Mouse (Mus musculus) erythroblast, adult 5-6 weeks (primary cell): Measurements from ENCODE around the gene Psip1. TPM values are rescaled to one million over a fixed set of nuclear protein-coding genes. Genes with fewer than 3 reads are reported as not detected.
A peak's percentile ranks its signal among the peaks of the same experiment; 100 is the strongest.
"Not testable (repeated sequence)": the region's sequence is repeated elsewhere in the genome, so short reads cannot be mapped to it uniquely, and the experiment has no call there.

Experiments
- ATAC-seq: replicated peaks from 2 replicates; pipeline ENCODE4 v1.8.0; 2016; ENCODE audit warnings: moderate number of reproducible peaks, mild to moderate bottlenecking, moderate TSS enrichment, inconsistent platforms; ENCODE audit not compliant: poor library complexity, low FRiP score, severe bottlenecking
- total RNA-seq, 2 experiments: library from RNA; stranded (forward) in 1 of 2; stranded (reverse) in 1 of 2; fragments of 150-400 nt in 1 of 2; fragments of 200-764, 138-1000 nt in 1 of 2; gene quantifications; 2 replicates each; pipeline versions ENCODE4 v1.2.3 to v1.2.4; 2015 to 2017; ENCODE audit warnings: low replicate concordance in 2 of 2

The Psip1 gene
- total RNA-seq (2015; ENCODE audit: low replicate concordance) (52.1 and 60.8 TPM in 2 replicates), total RNA-seq (2017; ENCODE audit: low replicate concordance) (57.2 and 81.7 TPM in 2 replicates)

- peak; percentile 86 for ATAC-seq
Measured at GRCm38 (mm10) chr4:83486117-83486901, at the start of gene Psip1. TSS of gene Psip1 (minus strand) at chr4:83486459.

- ATAC-seq, result no peak
Measured at GRCm38 (mm10) chr4:83534024-83534423, 47.8 kb upstream of the Psip1 start.

DNA sequence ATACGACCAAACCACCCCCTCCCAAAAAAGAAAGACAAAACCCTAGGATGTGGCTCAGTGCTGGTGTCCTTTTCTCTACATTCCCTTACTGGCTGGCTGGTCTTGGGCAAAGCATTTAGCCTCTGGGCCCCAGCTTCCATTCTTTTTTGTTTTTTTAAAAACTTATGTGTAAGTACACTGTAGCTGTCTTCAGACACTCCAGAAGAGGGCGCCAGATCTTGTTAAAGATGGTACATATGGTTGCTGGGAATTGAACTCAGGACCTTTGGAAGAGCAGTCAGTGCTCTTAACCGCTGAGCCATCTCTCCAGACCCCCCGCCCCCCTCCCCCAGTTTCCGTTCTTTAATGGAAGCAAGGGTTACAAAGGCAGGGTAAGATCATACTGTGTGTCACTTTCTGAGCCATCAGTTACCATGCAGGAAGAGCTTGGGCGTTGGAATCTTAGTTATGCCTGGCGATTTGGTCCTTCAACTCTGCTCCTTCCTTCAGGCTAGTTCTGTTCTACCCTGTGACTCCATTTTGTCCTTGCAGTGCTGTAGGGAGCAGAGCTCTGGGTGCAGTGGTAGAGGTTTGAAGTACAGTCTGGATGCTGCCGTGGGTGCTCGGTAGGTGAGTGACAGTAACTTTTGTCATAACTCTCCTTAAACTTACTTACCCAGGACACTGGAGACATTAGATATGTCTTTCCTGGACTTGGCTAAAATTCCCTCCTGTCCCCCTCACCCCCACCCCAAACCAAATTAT lies 47.1 kb upstream of the Psip1 start:
- no peak for ATAC-seq

DNA sequence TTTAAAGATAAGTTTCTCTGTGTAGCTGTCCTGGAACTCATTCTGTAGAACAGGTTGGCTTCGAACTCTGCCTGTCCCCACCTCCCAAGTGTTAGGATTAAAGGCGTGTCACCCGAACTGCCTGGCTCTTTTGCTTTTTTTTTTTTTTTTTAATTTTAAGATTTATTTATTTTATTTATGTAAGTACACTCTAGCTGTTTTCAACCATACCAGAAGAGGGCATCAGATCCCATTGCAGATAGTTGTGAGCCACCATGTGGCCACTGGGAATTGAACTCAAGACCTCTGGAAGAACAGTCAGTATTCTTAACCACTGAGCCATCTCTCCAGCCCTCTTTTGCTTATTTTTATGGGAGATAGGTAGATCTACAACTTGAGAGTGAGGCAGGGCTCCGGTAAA lies 43.8 kb upstream of the Psip1 start:
- ATAC-seq, result not testable (repeated sequence)

DNA sequence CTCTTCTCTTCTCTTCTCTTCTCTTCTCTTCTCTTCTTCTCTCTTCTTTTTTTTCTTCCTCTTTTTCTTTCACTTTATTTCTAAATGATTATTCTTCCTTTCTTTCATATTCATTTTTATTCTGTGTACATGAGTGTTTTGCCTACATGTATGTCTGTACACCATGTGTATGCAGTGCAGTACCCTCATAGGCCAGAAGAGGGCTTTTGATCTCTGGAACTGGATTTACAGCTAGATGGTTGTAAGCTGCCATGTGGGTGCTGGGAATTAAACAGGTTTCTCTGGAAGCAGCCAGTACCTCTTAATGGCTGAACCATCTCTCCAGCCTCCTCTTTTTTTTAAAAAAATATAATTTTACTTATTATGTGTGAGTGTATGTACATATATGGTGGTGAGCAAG lies 41.7 kb upstream of the Psip1 start:
- ATAC-seq, result 0 out of 2 replicates have a peak, but pooled peaks have one; percentile 37

GRCm38 (mm10) chr4:83526988-83527334 lies 40.7 kb upstream of the Psip1 start:
- no peak for ATAC-seq

- ATAC-seq, result no peak
Measured at GRCm38 (mm10) chr4:83526270-83526987, 40.2 kb upstream of the Psip1 start.

DNA sequence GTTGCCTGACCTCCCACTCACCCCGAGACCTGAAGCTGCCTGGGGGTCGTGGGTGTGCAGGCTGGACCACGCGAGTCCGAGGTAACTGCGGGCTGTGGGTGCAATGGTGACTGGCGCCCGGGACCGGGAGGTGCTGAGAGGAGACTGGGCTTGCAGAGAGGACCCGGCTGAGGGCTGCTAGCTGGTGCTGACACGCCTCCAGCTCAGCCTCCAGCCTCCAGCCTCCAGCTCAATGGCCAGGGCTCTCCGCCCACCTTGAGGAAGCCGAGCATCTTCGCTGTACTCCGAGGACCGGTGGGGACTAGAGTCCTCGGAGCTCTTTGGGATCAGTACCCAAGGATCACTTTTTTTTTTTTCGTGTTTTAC lies 39.4 kb upstream of the Psip1 start:
- ATAC-seq, result peak; percentile 59

DNA sequence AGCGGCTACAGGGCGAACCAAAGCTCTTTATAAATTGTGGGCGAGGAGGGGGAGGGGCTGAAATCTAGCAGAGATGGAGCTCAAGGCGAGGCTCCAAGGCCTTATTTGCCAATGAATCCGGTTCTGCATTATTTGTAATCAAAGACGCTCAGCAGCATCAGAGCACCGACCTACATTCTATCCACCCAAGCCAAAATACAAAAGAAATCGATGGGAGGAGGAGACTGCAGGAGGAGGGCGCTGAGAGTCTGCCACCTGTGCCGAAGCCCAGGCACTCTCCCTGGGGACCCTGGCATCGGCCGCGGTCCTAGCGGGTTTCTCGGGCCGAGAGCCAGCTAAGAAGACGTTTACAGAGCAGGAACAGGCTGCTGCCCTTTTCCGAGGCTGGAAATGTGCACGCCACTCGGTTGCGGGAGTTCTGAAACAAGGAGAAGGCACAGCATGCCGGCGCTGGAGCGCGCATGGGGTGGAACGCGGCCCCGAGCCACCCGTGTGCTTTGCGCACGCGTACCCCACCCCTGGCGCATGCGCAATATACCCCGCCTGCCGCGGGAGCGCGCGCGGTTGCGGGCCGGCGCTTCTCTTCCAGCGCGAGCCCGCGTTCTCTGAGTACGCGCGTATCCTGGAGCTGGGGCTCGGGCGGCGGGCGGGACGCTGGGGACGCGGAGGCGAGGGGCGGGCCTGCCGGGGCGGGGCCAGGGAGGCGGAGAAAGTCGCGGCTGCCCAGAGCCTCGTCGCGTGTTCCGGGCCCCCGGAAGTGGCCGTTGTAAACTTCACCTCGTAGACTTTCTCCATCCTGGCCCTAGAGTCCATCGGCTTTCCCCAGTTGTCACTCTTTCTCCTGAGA lies 38.8 kb upstream of the Psip1 start, which contains the start of gene Ccdc171:
Gene Ccdc171 (plus strand): TSS at position 703 of the 847 bp plus-strand sequence.
- peak; percentile 86 for ATAC-seq

DNA sequence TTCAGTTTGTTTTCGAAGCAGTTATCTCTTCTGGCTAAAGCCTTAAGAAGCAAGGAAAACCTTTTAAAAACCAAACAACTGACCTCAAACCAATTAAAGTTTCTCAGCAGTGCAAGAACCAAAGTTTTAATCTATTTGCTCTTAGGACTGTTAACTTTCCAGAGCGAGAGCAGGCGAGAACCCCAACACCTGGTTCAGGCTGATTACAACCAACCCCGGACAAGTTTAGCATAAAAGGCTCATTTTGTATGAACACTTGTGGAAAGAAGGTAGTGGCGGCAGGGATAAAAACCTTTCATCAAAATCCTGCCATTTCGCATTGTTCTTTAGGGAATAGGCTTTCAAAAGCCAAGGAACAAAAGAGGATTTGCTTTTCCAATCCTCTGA lies 38.2 kb upstream of the Psip1 start:
- ATAC-seq, result no peak

DNA sequence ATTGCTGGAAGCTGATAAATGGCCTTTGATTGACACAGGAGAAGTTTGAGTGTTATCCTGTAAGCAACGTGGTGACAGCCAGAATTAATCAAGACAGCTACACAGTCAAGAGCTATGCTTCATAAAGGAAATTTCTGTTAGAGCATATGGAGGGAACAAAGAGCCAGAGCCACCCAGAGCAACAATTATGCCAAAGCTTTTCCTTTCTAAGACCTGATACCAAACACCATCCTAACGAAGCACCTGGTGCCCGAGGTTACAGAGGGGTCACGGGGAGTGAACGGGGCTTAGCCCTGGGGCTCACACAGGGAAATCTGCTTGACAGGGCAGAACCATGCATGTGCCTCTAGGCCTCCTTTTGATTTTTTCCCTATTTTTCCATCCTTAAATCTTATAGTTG lies 35.8 kb upstream of the Psip1 start:
- ATAC-seq, result no peak

GRCm38 (mm10) chr4:83520308-83520707 lies 34.0 kb upstream of the Psip1 start:
- no peak for ATAC-seq

GRCm38 (mm10) chr4:83519807-83520206 lies 33.5 kb upstream of the Psip1 start:
- no peak for ATAC-seq

DNA sequence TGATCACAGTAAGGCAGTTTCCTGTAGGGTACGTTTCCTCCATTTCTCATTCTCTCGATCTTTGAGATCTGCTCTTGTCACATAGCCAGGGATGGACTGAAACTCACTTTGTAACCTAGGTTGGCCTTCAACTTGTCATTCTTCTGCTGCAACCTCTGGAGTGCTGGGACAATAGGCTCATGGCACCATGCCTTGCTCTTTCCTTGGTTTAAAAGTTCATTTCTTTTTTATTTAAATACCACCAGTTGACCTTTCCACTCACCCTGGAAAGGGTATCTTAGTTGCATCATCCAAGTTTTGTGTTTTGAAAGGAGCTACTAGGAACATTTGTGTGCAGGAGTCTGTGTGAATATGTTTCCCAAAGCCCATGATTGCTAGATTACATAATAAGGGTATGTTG lies 32.9 kb upstream of the Psip1 start:
- ATAC-seq, result no peak

DNA sequence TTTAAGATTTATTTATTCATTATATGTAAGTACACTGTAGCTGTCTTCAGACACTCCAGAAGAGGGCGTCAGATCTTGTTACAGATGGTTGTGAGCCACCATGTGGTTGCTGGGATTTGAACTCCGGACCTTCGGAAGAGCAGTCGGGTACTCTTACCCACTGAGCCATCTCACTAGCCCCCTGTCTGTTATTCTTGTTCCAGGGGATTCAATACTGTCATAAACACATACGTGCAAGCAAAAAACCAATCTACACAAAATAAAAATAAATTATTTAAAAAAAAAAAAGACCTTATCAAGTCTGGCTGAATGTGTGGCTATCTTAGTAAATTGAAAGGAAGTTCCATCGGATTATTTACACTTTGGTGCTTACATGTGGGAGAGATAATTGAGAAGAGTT lies 29.9 kb upstream of the Psip1 start:
- not testable (repeated sequence) for ATAC-seq

- ATAC-seq, result no peak
Measured at GRCm38 (mm10) chr4:83514976-83515669, 28.9 kb upstream of the Psip1 start.

DNA sequence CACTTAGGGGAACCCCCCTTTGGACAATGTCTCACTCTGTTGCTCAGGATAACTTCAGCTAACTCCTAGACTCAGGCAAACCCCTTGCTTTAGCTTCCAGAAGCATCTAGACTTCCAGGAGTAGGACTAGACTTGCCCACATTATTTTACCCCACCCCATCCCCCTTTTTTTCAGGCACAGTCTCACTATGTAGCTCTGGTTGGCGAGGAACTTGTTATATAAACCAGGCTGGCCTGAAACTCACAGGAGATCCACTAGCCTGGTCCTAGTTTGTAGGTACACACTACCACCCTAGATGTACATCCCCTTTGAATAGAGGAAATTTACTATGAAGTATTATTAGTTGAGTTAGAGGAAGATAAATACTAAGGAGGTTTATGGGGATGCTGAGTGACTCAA lies 27.9 kb upstream of the Psip1 start:
- no peak for ATAC-seq

GRCm38 (mm10) chr4:83512644-83513043 lies 26.4 kb upstream of the Psip1 start:
- no peak for ATAC-seq

DNA sequence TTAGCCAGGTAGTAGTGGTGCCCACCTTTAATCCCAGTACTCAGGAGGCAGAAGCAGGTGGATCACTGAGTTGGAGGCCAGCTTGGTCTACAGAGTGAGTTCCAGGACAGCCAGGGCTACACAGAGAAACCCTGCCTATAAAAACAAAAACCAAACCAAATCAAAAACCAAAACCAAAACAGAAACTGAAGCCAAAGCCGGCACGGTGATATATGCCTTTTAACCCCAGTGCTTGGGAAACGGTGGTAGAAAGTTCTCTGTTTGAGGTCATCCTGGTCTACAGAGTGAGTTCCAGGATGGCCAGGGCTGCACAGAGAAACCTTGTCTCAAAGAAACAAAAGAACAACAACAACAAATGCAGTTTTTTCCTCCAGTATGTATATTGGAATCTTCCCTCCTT lies 26.0 kb upstream of the Psip1 start:
- no peak for ATAC-seq
